Mouse (Mus musculus) kidney, adult 2 months (tissue): ENCODE measurements around the gene Rbms2. TPM values are rescaled to one million over a fixed set of nuclear protein-coding genes. Genes with fewer than 3 reads are reported as not detected.
"Not testable (repeated sequence)": the region's sequence is repeated elsewhere in the genome, so short reads cannot be mapped to it uniquely, and the experiment has no call there.

ENCODE experiments used
- DNase-seq: peaks from one replicate; pipeline ENCODE4 v3.0.0; 2021
- H3K27ac ChIP-seq: fragments of 200-500 bp; 2 replicates; pipeline ENCODE4 v1.5.1; 2012; ENCODE audit warnings: low read depth, low read length, control low read depth, inconsistent platforms; ENCODE audit not compliant: insufficient read depth
- H3K27me3 ChIP-seq: fragments of 200-500 bp; replicated peaks from 2 replicates; pipeline ENCODE4 v1.6.1; 2012; ENCODE audit warnings: mild to moderate bottlenecking, moderate library complexity, low read length, inconsistent platforms; ENCODE audit not compliant: control insufficient read depth, insufficient read depth
- H3K36me3 ChIP-seq: fragments of 200-500 bp; 2 replicates; pipeline ENCODE4 v1.6.1; 2012; ENCODE audit warnings: mild to moderate bottlenecking, moderate library complexity, low read length, inconsistent platforms; ENCODE audit not compliant: control insufficient read depth, insufficient read depth
- H3K4me1 ChIP-seq: fragments of 200-500 bp; 2 replicates; pipeline ENCODE4 v1.6.1; 2011; ENCODE audit warnings: low read length; ENCODE audit not compliant: control insufficient read depth, insufficient read depth
- H3K4me3 ChIP-seq: fragments of 200-500 bp; 2 replicates; pipeline ENCODE4 v1.5.1; 2011; ENCODE audit warnings: mild to moderate bottlenecking, low read depth, low read length, control low read depth; ENCODE audit not compliant: insufficient read depth
- CTCF ChIP-seq: fragments of 200-500 bp; conservative IDR thresholded peaks from 2 replicates; pipeline ENCODE4 v1.5.1; 2011; ENCODE audit warnings: low read depth, mild to moderate bottlenecking, control low read depth, low read length, moderate library complexity, mixed read lengths; ENCODE audit not compliant: insufficient read depth, insufficient read length
- POLR2A ChIP-seq: fragments of 200-500 bp; IDR thresholded peaks from one replicate; pipeline ENCODE4 v1.6.1; 2011; ENCODE audit warnings: low read depth, low read length, control low read depth
- WGBS: fragments of 180-500 bp; shearing (Covaris S2); methylation state at CpG from one replicate; pipeline ENCODE4 v1.1.7; 2018; 5-methylcytosine and 5-hydroxymethylcytosine counted together
- polyA plus RNA-seq: library from polyadenylated mRNA; depleted of rRNA; stranded (reverse); fragments of >200 nt; gene quantifications from 2 replicates; pipeline ENCODE4 v1.2.3, GENCODE M21; 2012

Gene Rbms2
- polyA plus RNA-seq, 1 experiment: 69.0 TPM

DNA sequence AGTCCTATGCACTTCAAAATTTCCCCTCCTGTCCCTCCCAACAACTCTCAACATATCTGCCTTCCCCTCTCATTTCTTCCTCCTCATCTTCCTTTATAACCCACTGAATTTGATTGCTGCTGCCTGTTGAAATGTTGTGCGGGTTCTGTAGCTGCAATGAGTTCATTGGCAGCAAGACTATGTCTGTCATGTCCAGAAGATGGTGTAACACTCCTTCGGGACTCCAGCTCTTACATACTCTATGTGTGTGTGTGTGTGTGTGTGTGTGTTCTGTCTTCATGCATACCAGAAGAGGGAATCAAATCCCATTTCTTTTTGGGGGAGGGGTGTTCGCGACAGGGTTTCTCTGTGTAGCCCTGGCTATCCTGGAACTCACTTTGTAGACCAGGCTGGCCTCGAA, 34.9 kb upstream of the Rbms2 start:
- no peak for DNase-seq
- no peaks in the 10 kb centered on the region for H3K27me3 ChIP-seq
- no peaks in the 10 kb centered on the region for H3K36me3 ChIP-seq
- H3K4me1 ChIP-seq: peaks cover 3% of the 10 kb centered on the region; the same call in 1 of the 2 replicates
- TF ChIP-seq CTCF (no peak), POLR2A (no peak)
- H3K27ac ChIP-seq: no peak overlapping the region
- 75% methylated on average over 5 of the region's 5 CpGs for WGBS
- no peak overlapping the region for H3K4me3 ChIP-seq

DNA sequence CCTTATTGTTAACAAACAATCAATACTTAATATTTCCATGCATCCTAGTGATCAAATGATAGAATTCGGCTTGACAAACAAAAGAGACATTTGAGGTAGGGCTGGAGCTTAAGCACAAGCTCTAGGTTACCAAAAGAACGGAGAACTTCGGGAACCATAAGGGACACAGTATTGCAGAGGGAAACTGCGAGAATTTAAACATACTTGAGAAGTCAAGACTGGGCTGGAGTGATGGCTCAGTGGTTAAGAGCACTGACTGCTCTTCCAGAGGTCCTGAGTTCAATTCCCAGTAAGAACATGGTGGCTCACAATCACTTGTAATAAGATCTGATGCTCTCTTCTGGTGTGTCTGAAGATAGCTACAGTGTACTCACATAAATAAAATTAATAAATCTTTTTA, 34.0 kb upstream of the Rbms2 start:
- not testable (repeated sequence) for H3K27me3 ChIP-seq, H3K27ac ChIP-seq, H3K36me3 ChIP-seq, DNase-seq, H3K4me3 ChIP-seq, H3K4me1 ChIP-seq
- WGBS: 85% methylated on average over 4 of the region's 4 CpGs

DNA sequence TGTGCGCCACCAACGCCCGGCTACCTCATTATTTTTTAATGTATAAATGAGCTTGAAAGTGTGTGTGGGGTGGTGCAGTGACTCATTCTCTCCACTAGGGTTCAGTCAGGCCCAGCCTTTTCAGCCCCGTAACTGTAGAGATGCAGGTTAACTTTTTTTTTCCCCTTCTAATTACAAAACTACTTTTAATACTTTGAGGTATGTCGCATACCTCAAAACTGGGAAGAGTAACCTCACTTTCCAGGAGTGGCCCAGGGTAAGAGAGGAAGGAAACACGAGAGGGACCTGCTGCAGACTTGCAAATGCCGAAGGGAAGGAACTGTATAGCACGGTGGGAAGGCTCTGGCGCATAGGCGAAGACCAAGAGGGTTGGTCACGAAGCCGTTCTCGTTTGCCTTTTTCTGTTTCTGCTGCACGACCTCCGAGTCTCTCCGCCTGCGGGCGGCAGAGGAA, 32.8 kb upstream of the Rbms2 start:
- TF ChIP-seq POLR2A (no peak), CTCF (peak; percentile 73)

DNA sequence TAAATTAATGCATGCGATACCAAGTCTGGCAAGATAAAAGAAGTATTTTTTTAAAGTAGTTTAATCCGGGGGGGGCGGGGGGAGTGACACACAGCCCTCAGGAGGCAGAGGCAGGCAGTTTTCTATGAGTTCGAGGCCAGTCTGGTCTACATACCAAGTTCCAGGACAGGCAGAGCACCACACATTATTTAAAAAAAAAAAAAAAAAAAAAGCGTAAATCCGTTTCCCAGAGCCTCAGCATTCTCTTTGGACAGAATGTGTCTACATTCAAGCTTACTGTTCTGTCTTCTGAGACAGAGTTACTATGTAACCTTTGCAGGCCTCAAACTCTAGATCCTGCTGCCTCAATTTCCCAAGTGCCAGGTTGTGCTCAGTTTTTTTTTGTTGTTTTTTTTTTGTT, 32.1 kb upstream of the Rbms2 start:
- no peaks in the 10 kb centered on the region for H3K27me3 ChIP-seq
- H3K36me3 ChIP-seq: no peaks in the 10 kb centered on the region
- whole genome bisulfite sequencing: 46% methylated on average over 6 of the region's 6 CpGs
- TF ChIP-seq CTCF (no peak), POLR2A (no peak)
- peaks cover 3% of the 10 kb centered on the region; the same call in 1 of the 2 replicates for H3K4me1 ChIP-seq
- no peak overlapping the region for H3K27ac ChIP-seq
- H3K4me3 ChIP-seq: no peak overlapping the region
- DNase-seq: no peak

More for the DNA sequence above, 32.8 kb upstream of the Rbms2 start:
- peak; percentile 85 for DNase-seq
- Histone ChIP-seq H3K27me3 (no peaks in the 10 kb centered on the region), H3K27ac (peak overlapping the region; percentile 27; the same call in 1 of the 2 replicates), H3K4me1 (peaks cover 3% of the 10 kb centered on the region; the same call in 1 of the 2 replicates), H3K36me3 (no peaks in the 10 kb centered on the region), H3K4me3 (peak overlapping the region; percentile 59)
- WGBS: under 1% methylated on average over 18 of the region's 18 CpGs

DNA sequence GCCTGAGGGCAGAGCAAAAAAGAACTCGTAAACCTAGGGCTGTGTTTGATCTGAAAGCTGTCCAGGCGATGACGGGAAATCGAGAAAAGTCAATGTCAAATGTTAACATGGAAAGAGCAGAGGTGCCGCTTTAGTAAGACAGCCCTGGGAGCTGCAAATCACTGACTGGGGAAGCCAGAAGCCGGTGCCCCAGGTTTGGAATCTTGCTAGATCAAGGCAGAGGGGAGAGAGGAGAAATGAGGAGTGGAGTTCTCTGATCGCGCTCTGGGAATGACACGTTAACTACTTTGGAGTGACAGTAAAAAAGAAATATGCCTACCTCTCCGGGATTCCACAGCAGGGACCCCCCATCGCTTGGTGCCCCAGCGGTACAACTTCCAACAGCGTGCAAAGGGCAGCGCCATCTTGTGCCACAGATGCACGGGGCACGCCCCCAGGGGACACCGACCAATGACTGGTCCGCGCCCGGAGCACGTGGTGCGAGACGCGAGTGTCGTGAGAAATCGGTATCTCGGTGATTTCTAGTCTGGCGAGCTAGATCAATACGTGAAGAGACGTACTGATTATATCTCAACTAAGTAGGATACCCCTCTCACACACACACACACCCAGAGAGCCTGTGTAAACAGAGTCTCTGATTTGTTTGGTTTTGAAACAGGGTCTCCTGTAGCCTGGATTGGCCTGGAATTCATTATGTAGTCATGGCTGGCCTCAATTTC, 31.5 kb upstream of the Rbms2 start, which contains the start of gene Spryd4:
Spryd4 (minus strand) TSS at position 418 of the 719 bp plus-strand sequence.
- WGBS: under 1% methylated on average over 30 of the region's 30 CpGs
- DNase-seq: peak; percentile 95
- peak; percentile 50 for TF ChIP-seq POLR2A
- TF ChIP-seq CTCF: peak; percentile 18; the same call in 1 of the 2 replicates
- H3K4me1 ChIP-seq: peaks cover 3% of the 10 kb centered on the region; the same call in 1 of the 2 replicates
- peak within 1 kb of the TSS; percentile 59 for H3K4me3 ChIP-seq
- no peaks in the 10 kb centered on the region for H3K27me3 ChIP-seq
- 0 out of 2 replicates have a peak within 1 kb of the TSS, but pooled peaks have one; percentile 41 for H3K27ac ChIP-seq
- H3K36me3 ChIP-seq: no peaks in the 10 kb centered on the region

DNA sequence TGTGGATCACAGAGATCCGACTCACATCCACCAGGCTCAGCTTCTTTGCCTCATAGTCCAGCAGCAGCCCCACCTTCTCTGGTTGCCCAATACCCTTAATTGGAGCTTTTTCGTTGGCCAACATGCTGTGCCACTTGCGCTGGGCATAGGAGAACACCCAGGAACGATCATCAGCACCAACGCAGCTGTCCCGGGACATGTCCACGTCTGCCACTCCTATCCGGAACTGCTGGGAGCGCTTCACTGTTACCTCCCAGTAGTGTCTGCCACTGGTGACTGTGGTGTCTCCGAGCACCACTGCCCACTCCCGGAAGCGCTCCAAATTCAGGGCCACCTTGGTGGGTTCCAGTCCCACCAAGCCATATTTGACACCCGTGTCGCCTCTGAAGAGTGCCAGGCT, 30.9 kb upstream of the Rbms2 start:
- Histone ChIP-seq H3K36me3 (no peaks in the 10 kb centered on the region), H3K27ac (no peak overlapping the region), H3K27me3 (no peaks in the 10 kb centered on the region), H3K4me1 (peaks cover 3% of the 10 kb centered on the region; the same call in 1 of the 2 replicates), H3K4me3 (peak overlapping the region; percentile 54)
- no peak for TF ChIP-seq POLR2A
- TF ChIP-seq CTCF: no peak
- 14% methylated on average over 14 of the region's 14 CpGs for WGBS
- DNase-seq: peak; percentile 16

DNA sequence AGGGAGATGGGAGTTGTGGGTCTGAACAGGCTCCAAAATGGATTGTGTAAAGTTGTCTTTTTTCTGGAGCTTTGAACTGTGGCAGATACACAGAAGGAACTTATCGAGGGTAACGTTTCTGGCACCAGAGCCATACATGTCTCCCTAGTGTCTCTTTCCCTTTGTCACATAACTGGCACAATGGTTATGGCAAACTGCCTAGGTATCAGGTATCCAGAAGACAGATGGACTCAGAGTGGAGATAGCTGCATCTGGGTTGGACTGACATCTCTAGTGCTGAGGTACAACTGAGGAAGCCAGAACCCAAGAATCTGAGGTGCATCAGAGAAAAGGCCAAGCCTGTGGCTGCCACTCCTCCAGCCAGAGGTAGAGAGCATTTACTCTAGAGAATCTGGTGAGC, 30.0 kb upstream of the Rbms2 start:
- peaks cover 3% of the 10 kb centered on the region; the same call in 1 of the 2 replicates for H3K4me1 ChIP-seq
- H3K36me3 ChIP-seq: no peaks in the 10 kb centered on the region
- H3K27me3 ChIP-seq: no peaks in the 10 kb centered on the region
- H3K27ac ChIP-seq: no peak overlapping the region
- DNase-seq: no peak
- H3K4me3 ChIP-seq: no peak overlapping the region
- no peak for TF ChIP-seq POLR2A
- no peak for TF ChIP-seq CTCF
- WGBS: 73% methylated on average over 2 of the region's 2 CpGs
